Mouse (Mus musculus) CH12.LX (cell line): ENCODE results near the gene Trub1. TPM values are rescaled to one million over a fixed set of nuclear protein-coding genes. Genes with fewer than 3 reads are reported as not detected.

Source experiments
- DNase-seq: peaks from one replicate; pipeline ENCODE4 v3.0.0-alpha.2; 2013; ENCODE audit errors: extremely low read depth
- H3K27ac ChIP-seq: 2 replicates; pipeline ENCODE4 v1.5.1; 2012; ENCODE audit warnings: low read depth, mild to moderate bottlenecking, control low read depth, moderate library complexity; ENCODE audit not compliant: insufficient read depth
- H3K27me3 ChIP-seq: replicated peaks from 2 replicates; pipeline ENCODE3; 2012; ENCODE audit warnings: inconsistent platforms
- H3K36me3 ChIP-seq, 2 experiments: replicated peaks in 1 of 2; 2 replicates each; pipeline versions ENCODE3 to v1.6.1; 2012; ENCODE audit warnings: inconsistent platforms in 1 of 2, low read length in 1 of 2, mild to moderate bottlenecking in 1 of 2, mixed read lengths in 1 of 2, moderate library complexity in 1 of 2; ENCODE audit not compliant: control insufficient read depth in 1 of 2, insufficient read depth in 1 of 2
- H3K4me1 ChIP-seq, 2 experiments: 2 replicates each; pipeline ENCODE4 v1.6.1; 2012; ENCODE audit warnings: inconsistent platforms in 1 of 2, moderate library complexity in 1 of 2; ENCODE audit not compliant: insufficient read depth in 2 of 2, control insufficient read depth in 1 of 2
- H3K4me2 ChIP-seq: 2 replicates; pipeline ENCODE4 v1.6.1; 2012; ENCODE audit warnings: low read depth, mild to moderate bottlenecking, control low read depth; ENCODE audit not compliant: poor library complexity, insufficient read depth, severe bottlenecking
- H3K4me3 ChIP-seq, 3 experiments: fragments of 150-350 bp in 1 of 3; sonication (generic) in 1 of 3; replicated peaks in 1 of 3; 2 replicates each; pipeline versions ENCODE3 to v1.5.1; 2011 to 2012; ENCODE audit warnings: low read depth in 2 of 3, low read length in 2 of 3, mild to moderate bottlenecking in 2 of 3, moderate library complexity in 2 of 3, control low read depth in 1 of 3, improper control_type of control experiment in 1 of 3, inconsistent platforms in 1 of 3, mixed read lengths in 1 of 3; ENCODE audit not compliant: poor library complexity in 1 of 3
- H3K79me2 ChIP-seq: replicated peaks from 2 replicates; pipeline ENCODE4 v1.6.1; 2012; ENCODE audit warnings: mild to moderate bottlenecking, moderate library complexity; ENCODE audit not compliant: control insufficient read depth, poor library complexity, insufficient read depth, severe bottlenecking; ENCODE audit errors: extremely low read depth
- H3K9ac ChIP-seq: 2 replicates; pipeline ENCODE4 v1.6.1; 2012; ENCODE audit warnings: low read depth, mild to moderate bottlenecking, control low read depth, moderate library complexity; ENCODE audit not compliant: insufficient read depth
- H3K9me3 ChIP-seq: replicated peaks from 2 replicates; pipeline ENCODE3; 2012; ENCODE audit warnings: low read length, inconsistent platforms, mixed read lengths
- CHD1 ChIP-seq: IDR thresholded peaks from 2 replicates; pipeline ENCODE4 v1.6.1; 2012; ENCODE audit warnings: low read depth, low read length, improper control_type of control experiment, inconsistent platforms
- CHD2 ChIP-seq: IDR thresholded peaks from 2 replicates; pipeline ENCODE4 v1.6.1; 2011; ENCODE audit warnings: low read length, improper control_type of control experiment
- CTCF ChIP-seq, 2 experiments: IDR thresholded peaks in 1 of 2; conservative IDR thresholded peaks in 1 of 2; 2 replicates each; pipeline ENCODE4 v1.5.1; 2011 to 2012; ENCODE audit warnings: low read depth in 2 of 2, low read length in 2 of 2, improper control_type of control experiment in 1 of 2, inconsistent platforms in 1 of 2, mild to moderate bottlenecking in 1 of 2, moderate library complexity in 1 of 2
- E2F4 ChIP-seq: IDR thresholded peaks from 2 replicates; pipeline ENCODE4 v1.6.1; 2011; ENCODE audit warnings: low read depth, low read length, improper control_type of control experiment; ENCODE audit not compliant: insufficient replicate concordance
- ELF1 ChIP-seq: IDR thresholded peaks from 2 replicates; pipeline ENCODE4 v1.6.1; 2014; ENCODE audit warnings: low read depth, mild to moderate bottlenecking, inconsistent platforms, low read length, improper control_type of control experiment
- GABPA ChIP-seq: IDR thresholded peaks from 2 replicates; pipeline ENCODE4 v1.6.1; 2012; ENCODE audit warnings: low read depth, low read length, improper control_type of control experiment, inconsistent platforms; ENCODE audit not compliant: insufficient replicate concordance
- HCFC1 ChIP-seq: IDR thresholded peaks from 2 replicates; pipeline ENCODE4 v1.6.1; 2012; ENCODE audit warnings: low read depth, mild to moderate bottlenecking, inconsistent platforms, low read length, improper control_type of control experiment
- IRF4 ChIP-seq: IDR thresholded peaks from 2 replicates; pipeline ENCODE4 v1.6.1; 2014; ENCODE audit warnings: low read depth, mild to moderate bottlenecking, inconsistent platforms, low read length, improper control_type of control experiment
- JUN ChIP-seq: IDR thresholded peaks from 2 replicates; pipeline ENCODE4 v1.6.1; 2011; ENCODE audit warnings: low read depth, mild to moderate bottlenecking, low read length, improper control_type of control experiment, moderate library complexity; ENCODE audit not compliant: insufficient read depth
- JUND ChIP-seq: conservative IDR thresholded peaks from 2 replicates; pipeline ENCODE4 v1.6.1; 2011; ENCODE audit warnings: low read depth, low read length, improper control_type of control experiment
- KAT2A ChIP-seq: IDR thresholded peaks from 2 replicates; pipeline ENCODE4 v1.6.1; 2012; ENCODE audit warnings: low read length, improper control_type of control experiment, inconsistent platforms; ENCODE audit not compliant: insufficient replicate concordance
- MAX ChIP-seq: IDR thresholded peaks from 2 replicates; pipeline ENCODE4 v1.6.1; 2011; ENCODE audit warnings: low read length, improper control_type of control experiment
- MAZ ChIP-seq: IDR thresholded peaks from 2 replicates; pipeline ENCODE4 v1.6.1; 2012; ENCODE audit warnings: low read depth, mild to moderate bottlenecking, inconsistent platforms, low read length, improper control_type of control experiment, moderate library complexity
- MEF2A ChIP-seq: IDR thresholded peaks from 2 replicates; pipeline ENCODE4 v1.6.1; 2014; ENCODE audit warnings: low read depth, mild to moderate bottlenecking, inconsistent platforms, low read length, improper control_type of control experiment, borderline replicate concordance
- MXI1 ChIP-seq: IDR thresholded peaks from 2 replicates; pipeline ENCODE4 v1.6.1; 2011; ENCODE audit warnings: mild to moderate bottlenecking, low read depth, low read length, improper control_type of control experiment
- MYC ChIP-seq: IDR thresholded peaks from 2 replicates; pipeline ENCODE4 v1.6.1; 2011; ENCODE audit warnings: low read depth, mild to moderate bottlenecking, improper control_type of control experiment, low read length
- NELFE ChIP-seq: IDR thresholded peaks from 2 replicates; pipeline ENCODE4 v1.6.1; 2011; ENCODE audit warnings: low read depth, low read length, improper control_type of control experiment
- NRF1 ChIP-seq: IDR thresholded peaks from 2 replicates; pipeline ENCODE4 v1.6.1; 2014; ENCODE audit warnings: low read depth, mild to moderate bottlenecking, inconsistent platforms, low read length, improper control_type of control experiment, moderate library complexity
- POLR2A ChIP-seq: IDR thresholded peaks from 2 replicates; pipeline ENCODE4 v1.6.1; 2011; ENCODE audit warnings: low read depth, mild to moderate bottlenecking, improper control_type of control experiment, low read length
- POLR2AphosphoS2 ChIP-seq: IDR thresholded peaks from 2 replicates; pipeline ENCODE4 v1.6.1; 2011; ENCODE audit warnings: low read depth, low read length, improper control_type of control experiment
- RAD21 ChIP-seq: IDR thresholded peaks from 2 replicates; pipeline ENCODE4 v1.6.1; 2011; ENCODE audit warnings: low read depth, mild to moderate bottlenecking, low read length, improper control_type of control experiment, moderate library complexity
- RCOR1 ChIP-seq: conservative IDR thresholded peaks from 2 replicates; pipeline ENCODE4 v1.6.1; 2012; ENCODE audit warnings: low read depth, mild to moderate bottlenecking, inconsistent platforms, low read length, improper control_type of control experiment
- SIN3A ChIP-seq: IDR thresholded peaks from 2 replicates; pipeline ENCODE4 v1.6.1; 2012; ENCODE audit warnings: low read length, improper control_type of control experiment, inconsistent platforms
- SMC3 ChIP-seq: IDR thresholded peaks from 2 replicates; pipeline ENCODE4 v1.6.1; 2011; ENCODE audit warnings: low read depth, low read length, improper control_type of control experiment
- TBP ChIP-seq: conservative IDR thresholded peaks from 2 replicates; pipeline ENCODE4 v1.6.1; 2011; ENCODE audit warnings: low read depth, low read length, improper control_type of control experiment
- TCF12 ChIP-seq: IDR thresholded peaks from 2 replicates; pipeline ENCODE4 v1.6.1; 2014; ENCODE audit warnings: low read depth, mild to moderate bottlenecking, inconsistent platforms, low read length, improper control_type of control experiment
- UBTF ChIP-seq: IDR thresholded peaks from 2 replicates; pipeline ENCODE4 v1.6.1; 2012; ENCODE audit warnings: low read depth, mild to moderate bottlenecking, inconsistent platforms, low read length, improper control_type of control experiment, moderate library complexity
- USF2 ChIP-seq: conservative IDR thresholded peaks from 2 replicates; pipeline ENCODE4 v1.6.1; 2011; ENCODE audit warnings: low read depth, low read length, improper control_type of control experiment
- ZMIZ1 ChIP-seq: IDR thresholded peaks from 2 replicates; pipeline ENCODE4 v1.6.1; 2012; ENCODE audit warnings: low read depth, mild to moderate bottlenecking, inconsistent platforms, low read length, improper control_type of control experiment
- ZNF384 ChIP-seq: IDR thresholded peaks from 2 replicates; pipeline ENCODE4 v1.6.1; 2012; ENCODE audit warnings: low read depth, low read length, improper control_type of control experiment, inconsistent platforms
- dilution Hi-C: fragments of 300-500 bp; cut with MboI; formaldehyde crosslinking; loops from 2 replicates; pipeline ENCODE4 v1.14.3; 2020; ENCODE audit warnings: low sequenced_read_pairs; ENCODE audit not compliant: extremely low pct_unique_long_range_greater_than_20kb, extremely low pct_ligation_motif_present
- in situ Hi-C: fragments of 300-500 bp; cut with MboI; formaldehyde crosslinking; loops from 3 replicates; pipeline ENCODE4 v1.14.3; 2019; ENCODE audit warnings: low sequenced_read_pairs, low pct_ligation_motif_present, low pct_unique_long_range_greater_than_20kb, mixed read lengths
- polyA plus RNA-seq: library from polyadenylated mRNA; unstranded; fragments of >175 nt; gene quantifications from 2 replicates; pipeline ENCODE4 v1.2.1, GENCODE M21; 2012; ENCODE audit warnings: low read depth; ENCODE audit not compliant: insufficient read length
- total RNA-seq, 2 experiments: library from RNA; depleted of rRNA; stranded (reverse); fragments of 300-350 nt in 1 of 2; fragments of >200 nt in 1 of 2; gene quantifications; 2 replicates each; pipeline ENCODE4 v1.2.3; 2012 to 2014

The Trub1 gene
- total RNA-seq (2012; rRNA removed) (35.0 and 36.4 TPM in 2 replicates), total RNA-seq (2014; rRNA removed) (40.0 and 41.4 TPM in 2 replicates), polyA plus RNA-seq (36.2 and 47.1 TPM in 2 replicates)

DNA sequence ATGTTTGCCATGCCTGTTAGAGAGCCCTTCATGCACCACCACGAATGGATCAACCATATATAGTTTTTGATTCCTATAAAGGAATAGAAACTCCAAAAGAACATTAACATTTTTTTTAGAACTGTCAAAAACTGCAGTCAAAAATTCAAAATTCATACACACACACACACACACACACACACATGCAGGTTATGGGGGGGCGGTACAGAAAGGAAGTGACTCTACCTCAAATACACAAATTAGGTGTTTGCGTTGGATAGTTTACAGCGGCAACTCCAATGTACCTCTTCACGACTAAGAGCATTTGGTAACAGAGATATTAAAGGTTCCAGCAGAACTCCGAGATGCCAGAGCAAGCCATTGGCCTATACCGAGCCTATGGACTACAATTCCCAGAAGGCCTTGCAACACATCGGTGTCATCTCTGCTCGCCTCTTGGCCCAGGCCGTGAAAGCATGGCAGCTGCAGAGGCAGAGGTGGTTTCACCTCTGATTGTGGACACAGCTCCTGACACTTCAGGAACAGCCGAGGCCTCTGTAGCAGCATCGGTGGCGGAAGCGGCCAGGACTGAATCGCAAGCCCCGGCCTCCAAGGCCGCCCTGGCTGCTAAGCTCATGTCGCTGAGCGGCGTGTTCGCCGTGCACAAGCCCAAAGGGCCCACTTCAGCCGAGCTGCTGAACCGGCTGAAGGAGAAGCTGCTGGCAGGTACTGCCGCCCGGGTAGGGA, at the start of gene Trub1:
TSS of gene Trub1 (plus strand) at position 421 of the 726 bp plus-strand sequence.
- Histone ChIP-seq H3K27ac (peak within 1 kb of the TSS; percentile 87), H3K36me3 (peaks cover 10 to 18% of the 10 kb centered on the region in 2 experiments)
- dilution Hi-C loops, result no loop called here

DNA sequence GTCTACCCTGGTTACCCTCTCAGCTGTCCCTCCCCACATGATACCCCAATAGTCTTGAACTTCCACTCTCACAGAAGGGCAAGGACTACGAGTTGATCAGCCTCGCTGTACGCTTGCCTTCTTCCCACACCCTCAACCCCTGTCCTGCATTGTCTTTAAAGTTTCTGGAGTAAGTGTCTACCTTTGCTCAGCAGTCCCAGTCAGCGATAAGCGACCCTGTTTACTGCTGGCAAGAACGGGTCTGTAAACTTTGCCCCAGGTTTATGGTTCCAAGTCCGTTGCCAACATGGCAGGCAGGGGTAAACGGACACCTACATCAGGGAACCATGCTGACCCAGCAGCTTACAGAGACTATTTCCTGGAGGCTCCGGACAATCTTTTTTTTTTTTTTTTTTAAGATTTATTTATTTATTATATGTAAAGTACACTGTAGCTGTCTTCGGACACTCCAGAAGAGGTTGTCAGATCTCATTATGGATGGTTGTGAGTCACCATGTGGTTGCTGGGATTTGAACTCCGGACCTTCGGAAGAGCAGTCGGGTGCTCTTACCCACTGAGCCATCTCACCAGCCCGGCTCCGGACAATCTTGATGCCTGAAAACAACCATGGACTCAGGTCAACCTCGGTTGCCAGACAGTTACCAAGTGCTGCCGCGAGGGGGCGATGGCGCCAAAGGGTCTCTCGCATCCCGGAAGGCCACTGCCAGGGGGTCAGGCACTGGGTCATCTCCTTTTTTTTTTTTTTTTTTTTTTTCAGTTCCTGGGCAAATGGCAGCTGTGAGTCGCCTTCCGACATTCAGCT, 48.8 kb upstream of the Trub1 start:
- H3K4me3 ChIP-seq, result peak overlapping the region in 2 of 3 experiments; percentile 23 to 53
- no peaks in the 10 kb centered on the region for H3K9me3 ChIP-seq
- dilution Hi-C loops (no loop called here), in situ Hi-C loops (loop anchor here (25.0 kb wide), 1 partner anchor 208 kb away; the partner anchor contains the start of gene Atrnl1)
- H3K4me2 ChIP-seq, result peak overlapping the region; percentile 51; the same call in 1 of the 2 replicates
- no peaks in the 10 kb centered on the region for H3K79me2 ChIP-seq
- DNase-seq, result peak; percentile 45
- H3K36me3 ChIP-seq, result peaks cover 0 to 2% of the 10 kb centered on the region in 2 experiments
- 0 out of 2 replicates have a peak overlapping the region, but pooled peaks have one; percentile 14 for H3K27ac ChIP-seq
- TF ChIP-seq SMC3, result peak; percentile 74
- TF ChIP-seq IRF4, result peak; percentile 45
- TF ChIP-seq RAD21, result peak; percentile 69
- TF ChIP-seq GABPA, result no peak
- 0 out of 2 replicates have a peak, but pooled peaks have one; percentile 37 for TF ChIP-seq SIN3A
- TF ChIP-seq TBP, result peak; percentile 94
- peak; percentile 89 for TF ChIP-seq ELF1
- peak; percentile 97 for TF ChIP-seq ZNF384
- TF ChIP-seq CTCF (conservative IDR thresholded peaks at IDR 0.05 in 1 of 2, IDR thresholded peaks at IDR 0.05 in 1 of 2; ENCODE audit: low read depth in 2 of 2, low read length in 2 of 2), result peak; percentile 34 to 81
- no peak for TF ChIP-seq JUND
- TF ChIP-seq HCFC1, result 0 out of 2 replicates have a peak, but pooled peaks have one; percentile 51
- H3K9ac ChIP-seq, result peak overlapping the region; percentile 43; the same call in 1 of the 2 replicates
- H3K27me3 ChIP-seq, result no peaks in the 10 kb centered on the region
- peaks cover 0 to 11% of the 10 kb centered on the region in 2 experiments; a peak in 3 of 4 replicates for H3K4me1 ChIP-seq

More for the DNA sequence above, at the start of gene Trub1:
- H3K4me2 ChIP-seq, result peak within 1 kb of the TSS; percentile 73
- no peaks in the 10 kb centered on the region for H3K9me3 ChIP-seq
- TF ChIP-seq MXI1 (peak; percentile 99), KAT2A (peak; percentile 97), RCOR1 (no peak), USF2 (no peak), GABPA (peak; percentile 57; the same call in 1 of the 2 replicates), SIN3A (peak; percentile 99), MYC (peak; percentile 97), TBP (peak; percentile 63; the same call in 1 of the 2 replicates), UBTF (0 out of 2 replicates have a peak, but pooled peaks have one; percentile 52), MAZ (peak; percentile 62; the same call in 1 of the 2 replicates), ZMIZ1 (peak; percentile 53), TCF12 (peak; percentile 89), POLR2A (peak; percentile 88), IRF4 (peak; percentile 34; the same call in 1 of the 2 replicates), HCFC1 (peak; percentile 100), CHD2 (peak; percentile 55; the same call in 1 of the 2 replicates), ELF1 (peak; percentile 49; the same call in 1 of the 2 replicates), MAX (peak; percentile 95), JUN (no peak), NELFE (peak; percentile 84), CHD1 (no peak), E2F4 (no peak), POLR2AphosphoS2 (no peak), MEF2A (peak; percentile 50; the same call in 1 of the 2 replicates), NRF1 (peak; percentile 55)
- in situ Hi-C loops, result no loop called here
- H3K9ac ChIP-seq, result peak within 1 kb of the TSS; percentile 69
- H3K4me3 ChIP-seq, result peak within 1 kb of the TSS; percentile 77 to 84 (median 81)
- H3K27me3 ChIP-seq, result no peaks in the 10 kb centered on the region
- DNase-seq, result peak; percentile 85
- H3K4me1 ChIP-seq, result peaks cover 0 to 19% of the 10 kb centered on the region in 2 experiments; a peak in 2 of 4 replicates
- H3K79me2 ChIP-seq, result peaks cover 18% of the 10 kb centered on the region
